Mouse (Mus musculus) MN1 (cell line): ENCODE results near the gene Csnk2b.
"Not testable (repeated sequence)": the region's sequence is repeated elsewhere in the genome, so short reads cannot be mapped to it uniquely, and the experiment has no call there.

Experiments
- DNase-seq: peaks from one replicate; pipeline ENCODE4 v3.0.0-alpha.2; 2016; ENCODE audit warnings: low spot score

Gene Csnk2b

GRCm38 (mm10) chr17:35153077-35153476 lies 31.2 kb upstream of the Csnk2b start:
- DNase-seq: no peak

- no peak for DNase-seq
These were observed 30.3 kb upstream of the Csnk2b start for GRCm38 (mm10) chr17:35152121-35152520.

- no peak for DNase-seq
These were observed 26.2 kb upstream of the Csnk2b start for GRCm38 (mm10) chr17:35147922-35148639.

GRCm38 (mm10) chr17:35147348-35147747 lies 25.5 kb upstream of the Csnk2b start:
- no peak for DNase-seq

- DNase-seq: no peak
These were observed 24.3 kb upstream of the Csnk2b start for GRCm38 (mm10) chr17:35146139-35146538.

GRCm38 (mm10) chr17:35141971-35142370 lies 20.1 kb upstream of the Csnk2b start:
- DNase-seq: no peak

- DNase-seq: peak; percentile 58
These were observed 18.7 kb upstream of the Csnk2b start for GRCm38 (mm10) chr17:35140490-35140996.

- DNase-seq: no peak
These were observed 17.4 kb upstream of the Csnk2b start for GRCm38 (mm10) chr17:35139269-35139668.

GRCm38 (mm10) chr17:35135591-35136320 lies 13.9 kb upstream of the Csnk2b start:
- peak; percentile 92 for DNase-seq

- peak; percentile 96 for DNase-seq
These were observed 13.1 kb upstream of the Csnk2b start, which contains the start of gene Bag6 for GRCm38 (mm10) chr17:35134801-35135590. Bag6 (plus strand) TSS chr17:35135178.

- DNase-seq: no peak
These were observed 11.7 kb upstream of the Csnk2b start for GRCm38 (mm10) chr17:35133517-35133916.

GRCm38 (mm10) chr17:35132174-35132560 lies 10.3 kb upstream of the Csnk2b start:
- DNase-seq: no peak

- no peak for DNase-seq
These were observed 9.8 kb upstream of the Csnk2b start, which contains the start of gene Apom for GRCm38 (mm10) chr17:35131500-35132173. Apom (minus strand) TSS chr17:35132050.

GRCm38 (mm10) chr17:35131038-35131437 lies 9.2 kb upstream of the Csnk2b start:
- DNase-seq: no peak

- DNase-seq: no peak
These were observed 7.1 kb upstream of the Csnk2b start for GRCm38 (mm10) chr17:35128996-35129395.

GRCm38 (mm10) chr17:35127017-35127416 lies 5.2 kb upstream of the Csnk2b start:
- no peak for DNase-seq

GRCm38 (mm10) chr17:35126206-35126611 lies 4.4 kb upstream of the Csnk2b start, which contains the start of gene D17H6S53E:
D17H6S53E (plus strand) TSS chr17:35126373.
- peak; percentile 72 for DNase-seq

- no peak for DNase-seq
These were observed 3.7 kb upstream of the Csnk2b start for GRCm38 (mm10) chr17:35125578-35125977.

- no peak for DNase-seq
These were observed 3.2 kb upstream of the Csnk2b start for GRCm38 (mm10) chr17:35125081-35125480.

- DNase-seq: not testable (repeated sequence)
These were observed 2.5 kb upstream of the Csnk2b start for GRCm38 (mm10) chr17:35124261-35124896.

- not testable (repeated sequence) for DNase-seq
These were observed 1.4 kb upstream of the Csnk2b start for GRCm38 (mm10) chr17:35123287-35123686.
